Mouse (Mus musculus) liver, embryonic 14.5 days (tissue): Measurements from ENCODE around the gene Stpg4. TPM values are rescaled to one million over a fixed set of nuclear protein-coding genes. Genes with fewer than 3 reads are reported as not detected.

Source experiments
- ATAC-seq: fragments of 200-750 bp; cut with Nextera tagmentation; 2 replicates; pipeline ENCODE4 v1.8.0; 2017; ENCODE audit warnings: moderate number of reproducible peaks, mild to moderate bottlenecking, moderate library complexity; ENCODE audit not compliant: insufficient read depth
- DNase-seq, 3 experiments: peaks; one replicate each; pipeline ENCODE4 v3.0.0-alpha.2; 2012 to 2013; ENCODE audit warnings: low read depth in 3 of 3, low spot score in 3 of 3
- H3K27ac ChIP-seq: fragments of 300-500 bp; sonication (generic); 2 replicates; pipeline ENCODE4 v1.5.1; 2014; ENCODE audit warnings: moderate library complexity, mild to moderate bottlenecking, control low read depth, inconsistent platforms
- H3K27me3 ChIP-seq: fragments of 300-500 bp; sonication (generic); 2 replicates; pipeline ENCODE4 v1.6.1; 2014; ENCODE audit warnings: mild to moderate bottlenecking, low read length, moderate library complexity; ENCODE audit not compliant: control insufficient read depth, insufficient read depth
- H3K36me3 ChIP-seq: fragments of 300-500 bp; sonication (generic); replicated peaks from 2 replicates; pipeline ENCODE4 v1.6.1; 2014; ENCODE audit warnings: low read depth; ENCODE audit not compliant: control insufficient read depth, insufficient read depth
- H3K4me1 ChIP-seq, 2 experiments: fragments of 200-500 bp in 1 of 2; fragments of 300-500 bp in 1 of 2; sonication (generic) in 1 of 2; replicated peaks; 2 replicates each; pipeline ENCODE4 v1.6.1; 2012 to 2014; ENCODE audit warnings: antibody characterized with exemption in 1 of 2, inconsistent platforms in 1 of 2, low read length in 1 of 2; ENCODE audit not compliant: control insufficient read depth in 2 of 2, insufficient read depth in 2 of 2
- H3K4me2 ChIP-seq: fragments of 300-500 bp; sonication (generic); 2 replicates; pipeline ENCODE4 v1.6.1; 2014; ENCODE audit warnings: low read depth, mild to moderate bottlenecking, control low read depth, moderate library complexity
- H3K4me3 ChIP-seq, 2 experiments: fragments of 200-500 bp in 1 of 2; fragments of 300-500 bp in 1 of 2; sonication (generic) in 1 of 2; 2 replicates each; pipeline ENCODE4 v1.5.1; 2012 to 2014; ENCODE audit warnings: low read depth in 2 of 2, low read length in 2 of 2, mild to moderate bottlenecking in 2 of 2, control low read depth in 1 of 2, inconsistent platforms in 1 of 2, moderate library complexity in 1 of 2; ENCODE audit not compliant: insufficient read depth in 1 of 2
- H3K9ac ChIP-seq: fragments of 300-500 bp; sonication (generic); replicated peaks from 2 replicates; pipeline ENCODE4 v1.6.1; 2014; ENCODE audit warnings: mild to moderate bottlenecking, control low read depth, moderate library complexity
- H3K9me3 ChIP-seq: fragments of 300-500 bp; sonication (generic); 2 replicates; pipeline ENCODE4 v1.6.1; 2016; ENCODE audit warnings: low read length, mixed read lengths; ENCODE audit not compliant: control insufficient read depth
- CTCF ChIP-seq: IDR thresholded peaks from 2 replicates; pipeline ENCODE4 v1.5.1; 2016; ENCODE audit warnings: antibody characterized with exemption, low read depth, control low read depth
- EP300 ChIP-seq: IDR thresholded peaks from 2 replicates; pipeline ENCODE4 v1.6.1; 2016; ENCODE audit warnings: antibody characterized with exemption, low read depth
- WGBS: fragments of 180-500 bp; shearing (Covaris S2); extraction: QIAGEN DNeasy Blood & Tissue Kit; methylation state at CpG from one replicate; pipeline ENCODE4 v1.1.7; 2014; ENCODE audit not compliant: insufficient replicate concordance; 5-methylcytosine and 5-hydroxymethylcytosine counted together
- polyA plus RNA-seq, 2 experiments: library from polyadenylated mRNA; depleted of rRNA in 1 of 2; stranded (reverse) in 1 of 2; unstranded in 1 of 2; fragments of >200 nt; fragmentation: Nextera tagmentation in 1 of 2; extraction: Ambion mirVana in 1 of 2; gene quantifications; 2 replicates each; pipeline versions ENCODE4 v1.2.1 to v1.2.3; 2012 to 2014

The Stpg4 gene
- polyA plus RNA-seq, 2 experiments: not detected

DNA sequence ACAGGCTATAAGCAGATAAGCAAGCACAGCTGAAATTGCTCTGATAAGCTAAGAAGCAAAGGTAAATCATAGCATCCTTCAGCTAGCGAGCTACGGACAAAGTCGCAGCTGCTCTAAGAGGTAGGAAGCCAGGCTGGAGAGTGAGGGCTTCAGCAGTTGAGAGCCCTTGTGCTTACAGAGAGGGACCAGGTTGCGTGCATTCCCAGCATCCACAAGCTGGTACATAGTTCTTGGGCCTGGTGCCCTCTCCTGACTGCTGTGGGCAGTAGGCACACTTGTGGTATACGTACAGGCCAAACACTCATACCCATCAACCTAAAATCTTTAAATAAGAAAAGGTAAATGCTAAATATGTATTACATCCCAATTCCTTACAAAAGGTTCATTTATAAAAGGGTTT is 5.2 kb upstream of the Stpg4 start:
- TF ChIP-seq EP300 (no peak), CTCF (no peak)
- peaks cover 0 to 5% of the 10 kb centered on the region in 2 experiments; a peak in 2 of 4 replicates for H3K4me1 ChIP-seq
- no peak overlapping the region for H3K4me3 ChIP-seq
- DNase-seq (no peak), ATAC-seq (no peak)
- peaks cover 38% of the 10 kb centered on the region for H3K36me3 ChIP-seq
- H3K9ac ChIP-seq: no peak overlapping the region
- H3K9me3 ChIP-seq: no peaks in the 10 kb centered on the region
- H3K27ac ChIP-seq: no peak overlapping the region
- whole genome bisulfite sequencing: 84% methylated on average over 5 of the region's 5 CpGs
- H3K27me3 ChIP-seq: no peaks in the 10 kb centered on the region
- no peak overlapping the region for H3K4me2 ChIP-seq

DNA sequence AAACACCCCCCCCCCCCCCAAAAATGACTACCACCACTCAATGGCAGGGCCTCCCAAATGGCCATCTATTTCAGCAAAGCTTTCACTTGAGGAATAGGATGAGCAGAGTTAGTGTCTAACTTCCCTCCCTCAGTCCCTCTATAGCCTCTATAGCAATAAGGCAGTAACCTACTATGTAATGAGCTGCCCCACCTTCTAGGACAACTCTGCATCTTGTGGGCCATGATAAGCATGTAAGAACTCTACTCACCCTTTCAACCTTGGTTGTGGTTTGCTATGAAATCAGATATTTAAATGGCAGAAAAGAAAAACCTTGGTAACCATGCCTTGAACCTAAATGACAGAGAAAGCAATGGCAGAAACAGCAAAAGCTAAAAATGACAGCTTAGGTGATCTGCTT is 4.8 kb upstream of the Stpg4 start:
- DNase-seq (no peak), ATAC-seq (no peak)
- Histone ChIP-seq H3K4me2 (no peak overlapping the region), H3K27me3 (no peaks in the 10 kb centered on the region), H3K36me3 (peaks cover 38% of the 10 kb centered on the region), H3K9ac (no peak overlapping the region), H3K4me1 (peaks cover 0 to 2% of the 10 kb centered on the region in 2 experiments; a peak in 1 of 4 replicates), H3K4me3 (no peak overlapping the region), H3K27ac (no peak overlapping the region), H3K9me3 (no peaks in the 10 kb centered on the region)
- TF ChIP-seq CTCF (no peak), EP300 (no peak)

DNA sequence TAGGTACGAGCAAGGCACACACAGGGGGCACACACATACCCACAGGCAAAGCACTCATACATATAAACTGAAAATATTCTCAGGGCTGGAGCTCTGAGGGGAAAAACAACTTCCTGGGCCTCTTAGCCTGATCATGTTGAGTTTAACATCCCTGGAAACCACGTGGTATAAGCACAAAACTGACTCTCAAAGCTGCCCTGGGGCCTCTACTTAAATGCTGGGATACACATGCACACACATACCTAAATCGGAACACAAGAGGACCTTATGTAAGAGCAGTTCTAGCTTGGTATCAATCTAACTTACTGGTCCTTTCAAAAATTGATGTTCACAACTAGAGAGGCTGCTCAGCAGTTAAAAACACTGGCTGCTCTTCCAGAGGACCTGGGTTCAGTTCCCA is 1.9 kb upstream of the Stpg4 start:
- peaks cover 22% of the 10 kb centered on the region for H3K36me3 ChIP-seq
- WGBS: 73% methylated on average over 3 of the region's 3 CpGs
- H3K9ac ChIP-seq: no peak overlapping the region
- H3K27me3 ChIP-seq: no peaks in the 10 kb centered on the region
- no peak overlapping the region for H3K4me2 ChIP-seq
- ATAC-seq: no peak
- no peaks in the 10 kb centered on the region for H3K9me3 ChIP-seq
- H3K27ac ChIP-seq: no peak overlapping the region
- no peak overlapping the region for H3K4me3 ChIP-seq
- no peak for DNase-seq
- TF ChIP-seq EP300 (no peak), CTCF (no peak)
- H3K4me1 ChIP-seq: peaks cover 0 to 2% of the 10 kb centered on the region in 2 experiments; a peak in 1 of 4 replicates

DNA sequence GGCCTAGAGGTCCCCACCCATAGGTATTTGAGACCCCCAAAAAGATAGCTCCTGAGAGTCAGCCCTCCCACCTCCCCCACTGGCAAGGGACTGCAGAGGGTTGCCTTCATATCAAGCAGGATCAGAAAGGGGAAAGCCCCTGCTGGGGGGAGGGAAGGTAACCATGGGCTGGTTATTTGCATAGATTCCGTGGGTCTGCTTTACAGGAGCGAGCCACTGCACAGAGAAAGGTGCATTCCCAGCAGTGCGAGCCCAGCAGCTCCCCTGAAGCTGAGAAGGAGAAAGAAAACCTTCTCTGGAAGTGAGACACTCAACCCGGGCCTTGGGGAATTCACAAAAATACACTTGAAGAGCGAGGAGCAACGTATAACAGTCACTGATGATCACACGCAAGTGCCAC is 9.5 kb downstream of the Stpg4 start:
- TF ChIP-seq EP300: no peak
- no peak for TF ChIP-seq CTCF
- Histone ChIP-seq H3K36me3 (no peaks in the 10 kb centered on the region), H3K27ac (no peak overlapping the region), H3K27me3 (no peaks in the 10 kb centered on the region), H3K9me3 (no peaks in the 10 kb centered on the region), H3K4me3 (no peak overlapping the region), H3K4me2 (no peak overlapping the region), H3K4me1 (no peaks in the 10 kb centered on the region), H3K9ac (no peak overlapping the region)
- ATAC-seq (no peak), DNase-seq (no peak)
- 62% methylated on average over 7 of the region's 7 CpGs for WGBS

DNA sequence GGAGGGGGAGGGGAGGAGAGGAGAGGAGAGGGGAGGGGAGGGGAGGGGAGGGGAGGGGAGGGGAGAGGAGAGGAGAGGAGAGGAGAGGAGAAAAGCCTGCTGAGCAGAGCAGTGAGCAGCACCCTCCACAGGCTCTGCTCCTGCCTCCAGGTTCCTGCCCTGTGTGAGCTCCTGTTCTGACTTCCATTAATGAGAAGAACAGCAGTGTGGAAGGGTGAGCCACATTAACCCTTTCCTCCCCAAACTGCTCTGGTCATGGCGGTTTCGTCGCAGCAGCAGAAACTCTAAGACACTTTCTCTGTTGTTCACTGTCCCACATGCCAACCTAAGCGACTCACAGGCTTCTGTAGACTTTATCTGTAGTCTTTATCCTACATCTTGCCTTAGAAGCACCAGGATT is 20.9 kb downstream of the Stpg4 start:
- no peak overlapping the region for H3K4me3 ChIP-seq
- ATAC-seq: no peak
- H3K9ac ChIP-seq: no peak overlapping the region
- no peak for DNase-seq
- H3K4me2 ChIP-seq: no peak overlapping the region
- H3K27ac ChIP-seq: no peak overlapping the region
- H3K27me3 ChIP-seq: no peaks in the 10 kb centered on the region
- peaks cover 0 to 4% of the 10 kb centered on the region in 2 experiments; a peak in 2 of 4 replicates for H3K4me1 ChIP-seq
- H3K9me3 ChIP-seq: no peaks in the 10 kb centered on the region
- 55% methylated on average over 4 of the region's 4 CpGs for WGBS
- TF ChIP-seq CTCF (no peak), EP300 (no peak)
- H3K36me3 ChIP-seq: no peaks in the 10 kb centered on the region

DNA sequence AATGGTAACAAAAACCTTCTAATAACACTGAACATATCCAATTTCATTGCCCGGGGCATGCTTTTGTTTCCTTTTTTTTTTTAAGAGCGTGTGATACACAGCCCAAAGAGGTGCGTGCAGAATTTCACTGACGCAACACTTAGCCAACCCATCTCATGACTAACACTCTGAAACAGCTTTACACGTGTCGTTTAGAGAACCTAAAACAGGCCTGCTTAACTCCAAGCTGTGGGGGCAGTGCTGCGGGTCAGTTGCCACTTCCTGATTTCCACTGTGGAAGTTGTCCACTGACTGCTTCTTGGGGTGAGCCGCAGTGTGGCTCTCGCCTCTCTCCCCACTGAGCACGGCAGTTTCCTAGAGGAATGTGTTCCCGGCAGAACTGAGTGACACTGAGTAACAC is 22.0 kb downstream of the Stpg4 start:
- DNase-seq (peak; percentile 12 to 36 (median 16)), ATAC-seq (no peak)
- Histone ChIP-seq H3K27ac (no peak overlapping the region), H3K36me3 (no peaks in the 10 kb centered on the region), H3K9ac (no peak overlapping the region), H3K27me3 (no peaks in the 10 kb centered on the region), H3K4me1 (peaks cover 0 to 4% of the 10 kb centered on the region in 2 experiments; a peak in 2 of 4 replicates), H3K9me3 (no peaks in the 10 kb centered on the region), H3K4me3 (no peak overlapping the region), H3K4me2 (no peak overlapping the region)
- WGBS: 46% methylated on average over 11 of the region's 11 CpGs
- TF ChIP-seq CTCF: no peak
- no peak for TF ChIP-seq EP300
